Mouse (Mus musculus): ENCODE measurements around the gene Tstd2. TPM values are rescaled to one million over a fixed set of nuclear protein-coding genes. Genes with fewer than 3 reads are reported as not detected.
A peak's percentile ranks its signal among the peaks of the same experiment; 100 is the strongest.

Tstd2 gene
- polyA plus RNA-seq, 1 experiment, result 13.2 TPM

- Histone ChIP-seq H3K4me1 (ENCODE audit: control insufficient read depth, insufficient read depth, low read length) (no peaks in the 10 kb centered on the region), H3K4me3 (replicated peaks; ENCODE audit: extremely low read depth, low read depth, low read length) (no peak overlapping the region)
- no peak for DNase-seq
- TF ChIP-seq POLR2A (IDR thresholded peaks at IDR 0.05; ENCODE audit: borderline replicate concordance, extremely low read depth, low read depth, low read length) (no peak), CTCF (IDR thresholded peaks at IDR 0.05; ENCODE audit: insufficient read depth, low read length) (no peak)
- WGBS, result 35% methylated on average over 2 of the region's 2 CpGs
Observed at GRCm38 (mm10) chr4:46076892-46077291, 61.6 kb downstream of the Tstd2 start.

DNA sequence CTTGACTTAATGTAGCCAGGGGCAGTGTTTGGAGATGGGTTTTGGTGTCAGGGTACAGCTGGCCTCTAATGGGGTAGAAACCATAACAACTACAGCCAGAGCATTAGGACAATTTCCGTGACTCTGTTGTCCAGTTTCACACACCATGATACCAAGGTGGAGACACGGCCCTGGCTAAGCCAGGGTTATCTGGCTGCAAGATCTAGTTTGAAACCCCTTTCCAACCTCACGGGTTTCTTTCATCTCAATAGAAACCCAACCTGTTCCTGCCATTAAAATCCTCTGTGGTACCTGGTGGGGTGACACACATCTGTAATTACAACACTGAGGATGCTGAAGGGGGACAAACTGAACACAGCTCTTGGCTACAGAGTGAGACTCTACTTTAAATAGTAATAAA, 62.8 kb downstream of the Tstd2 start:
- Histone ChIP-seq H3K4me1 (ENCODE audit: control insufficient read depth, insufficient read depth, low read length) (no peaks in the 10 kb centered on the region), H3K4me3 (replicated peaks; ENCODE audit: extremely low read depth, low read depth, low read length) (no peak overlapping the region)
- WGBS, result 83% methylated on average over 3 of the region's 3 CpGs
- DNase-seq, result no peak
- TF ChIP-seq POLR2A (IDR thresholded peaks at IDR 0.05; ENCODE audit: borderline replicate concordance, extremely low read depth, low read depth, low read length) (no peak), CTCF (IDR thresholded peaks at IDR 0.05; ENCODE audit: insufficient read depth, low read length) (no peak)

DNA sequence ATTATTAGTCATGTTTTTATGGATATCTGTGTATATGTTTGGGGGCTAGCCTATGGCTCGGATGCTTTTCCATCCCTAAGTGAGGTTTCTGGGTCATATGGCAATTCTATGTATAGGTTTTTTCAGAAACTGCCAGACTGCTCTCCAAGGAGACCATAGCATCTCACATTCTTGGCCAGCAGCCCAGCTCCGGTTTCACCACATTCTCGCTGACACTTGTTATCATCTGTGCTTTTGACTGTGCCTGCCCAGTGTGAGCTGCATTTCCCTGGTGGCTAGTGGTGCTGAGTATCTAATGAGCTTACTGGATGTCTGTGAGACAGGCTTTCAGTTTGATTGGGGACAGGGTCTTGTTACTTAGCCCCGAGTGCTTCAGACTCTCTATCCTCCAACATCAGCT, 64.8 kb downstream of the Tstd2 start:
- TF ChIP-seq CTCF (IDR thresholded peaks at IDR 0.05; ENCODE audit: insufficient read depth, low read length) (no peak), POLR2A (IDR thresholded peaks at IDR 0.05; ENCODE audit: borderline replicate concordance, extremely low read depth, low read depth, low read length) (no peak)
- H3K4me3 ChIP-seq (replicated peaks; ENCODE audit: extremely low read depth, low read depth, low read length), result no peak overlapping the region
- no peak for DNase-seq
- H3K4me1 ChIP-seq (ENCODE audit: control insufficient read depth, insufficient read depth, low read length), result no peaks in the 10 kb centered on the region
- WGBS, result 49% methylated on average over 4 of the region's 4 CpGs

DNA sequence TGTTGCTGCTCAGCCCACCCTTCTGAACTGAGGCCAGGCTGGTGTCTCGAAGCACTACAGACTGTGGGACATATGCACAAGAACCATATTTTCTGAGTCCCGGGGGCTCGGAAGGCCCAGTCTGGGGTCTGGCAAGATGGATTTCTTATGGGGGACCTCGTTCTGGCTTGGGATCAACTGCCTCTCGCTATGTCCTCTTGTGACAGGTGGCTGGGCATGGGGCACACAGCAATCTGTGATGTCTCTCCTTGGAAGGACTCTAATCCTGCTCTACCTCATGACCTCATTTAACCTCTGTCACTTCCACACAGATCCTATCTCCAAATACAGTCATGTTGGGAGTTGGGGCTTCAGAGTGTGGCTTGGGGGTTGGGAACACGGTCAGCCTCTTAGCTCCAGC, 65.9 kb downstream of the Tstd2 start:
- H3K4me3 ChIP-seq (replicated peaks; ENCODE audit: extremely low read depth, low read depth, low read length), result no peak overlapping the region
- H3K4me1 ChIP-seq (ENCODE audit: control insufficient read depth, insufficient read depth, low read length), result no peaks in the 10 kb centered on the region
- 89% methylated on average over 6 of the region's 6 CpGs for WGBS
- no peak for DNase-seq
- TF ChIP-seq POLR2A (IDR thresholded peaks at IDR 0.05; ENCODE audit: borderline replicate concordance, extremely low read depth, low read depth, low read length) (no peak), CTCF (IDR thresholded peaks at IDR 0.05; ENCODE audit: insufficient read depth, low read length) (no peak)

DNA sequence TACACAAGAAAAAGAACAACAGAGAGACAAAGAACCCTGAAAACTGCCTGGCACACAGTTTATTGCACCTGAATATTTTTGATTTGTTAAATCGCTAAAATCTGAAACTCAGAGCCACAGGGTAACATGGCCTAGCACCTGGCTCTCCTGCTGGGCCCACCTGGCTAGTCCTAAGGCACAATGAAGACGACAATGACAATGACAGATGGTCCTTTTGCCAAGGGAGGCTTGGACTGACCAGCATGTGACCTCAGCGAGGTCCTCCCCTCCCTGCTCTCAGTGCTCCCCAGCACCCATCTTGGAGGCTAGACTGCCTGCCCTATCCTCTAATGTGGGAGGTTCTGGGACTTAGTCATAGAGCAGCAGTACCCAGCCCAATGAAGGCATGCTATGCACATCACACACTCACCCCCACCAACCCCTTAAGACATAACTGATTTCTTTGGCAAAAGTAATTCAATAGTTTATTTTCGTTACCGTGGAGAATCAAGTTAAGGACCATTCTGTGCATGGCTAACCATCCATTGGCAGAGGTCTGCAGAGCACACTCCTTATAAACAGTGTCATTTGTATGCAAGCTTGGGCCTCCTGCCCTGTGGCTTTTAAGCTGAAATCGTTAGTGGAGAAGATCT, 68.5 kb downstream of the Tstd2 start:
- TF ChIP-seq POLR2A (IDR thresholded peaks at IDR 0.05; ENCODE audit: borderline replicate concordance, extremely low read depth, low read depth, low read length) (no peak), CTCF (IDR thresholded peaks at IDR 0.05; ENCODE audit: insufficient read depth, low read length) (no peak)
- no peak for DNase-seq
- WGBS, result 68% methylated on average over 6 of the region's 6 CpGs
- H3K4me1 ChIP-seq (ENCODE audit: control insufficient read depth, insufficient read depth, low read length), result peaks cover 2% of the 10 kb centered on the region; the same call in 1 of the 2 replicates
- no peak overlapping the region for H3K4me3 ChIP-seq (replicated peaks; ENCODE audit: extremely low read depth, low read depth, low read length)

DNA sequence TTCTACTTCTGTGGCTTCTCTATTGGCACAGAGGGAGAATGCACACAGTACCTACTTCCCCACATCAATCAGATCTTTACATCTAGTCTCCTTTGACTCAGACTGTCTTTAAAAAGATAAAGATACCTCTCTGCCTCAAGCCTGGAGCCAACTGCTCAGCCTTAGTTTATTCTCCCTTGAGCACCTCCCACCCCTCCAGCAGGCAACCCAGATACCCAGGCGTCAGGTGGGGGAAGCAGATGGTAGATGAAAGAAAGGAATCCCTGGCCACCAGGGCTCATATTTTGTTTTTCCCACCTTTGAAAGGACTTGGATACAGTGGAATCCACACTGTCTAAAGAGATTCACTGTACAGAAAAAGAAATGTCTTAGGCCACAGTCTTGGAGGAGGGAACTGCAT, 69.9 kb downstream of the Tstd2 start:
- TF ChIP-seq CTCF (IDR thresholded peaks at IDR 0.05; ENCODE audit: insufficient read depth, low read length) (no peak), POLR2A (IDR thresholded peaks at IDR 0.05; ENCODE audit: borderline replicate concordance, extremely low read depth, low read depth, low read length) (no peak)
- WGBS, result 42% methylated on average over 1 of the region's 1 CpGs

GRCm38 (mm10) chr4:46068060-46068459, 70.4 kb downstream of the Tstd2 start:
- Histone ChIP-seq H3K4me3 (replicated peaks; ENCODE audit: extremely low read depth, low read depth, low read length) (no peak overlapping the region), H3K4me1 (ENCODE audit: control insufficient read depth, insufficient read depth, low read length) (peaks cover 2% of the 10 kb centered on the region)
- no peak for DNase-seq
- TF ChIP-seq POLR2A (IDR thresholded peaks at IDR 0.05; ENCODE audit: borderline replicate concordance, extremely low read depth, low read depth, low read length), result no peak
- TF ChIP-seq CTCF (IDR thresholded peaks at IDR 0.05; ENCODE audit: insufficient read depth, low read length), result no peak
- WGBS, result 43% methylated on average over 3 of the region's 3 CpGs

More for the DNA sequence above, 69.9 kb downstream of the Tstd2 start:
- H3K4me3 ChIP-seq (replicated peaks; ENCODE audit: extremely low read depth, low read depth, low read length), result no peak overlapping the region
- DNase-seq, result no peak
- H3K4me1 ChIP-seq (ENCODE audit: control insufficient read depth, insufficient read depth, low read length), result peaks cover 2% of the 10 kb centered on the region

GRCm38 (mm10) chr4:46065695-46066340, 72.7 kb downstream of the Tstd2 start:
- DNase-seq, result peak; percentile 60
- H3K4me1 ChIP-seq (ENCODE audit: control insufficient read depth, insufficient read depth, low read length), result peaks cover 2% of the 10 kb centered on the region
- 42% methylated on average over 8 of the region's 8 CpGs for WGBS
- no peak overlapping the region for H3K4me3 ChIP-seq (replicated peaks; ENCODE audit: extremely low read depth, low read depth, low read length)
- TF ChIP-seq CTCF (IDR thresholded peaks at IDR 0.05; ENCODE audit: insufficient read depth, low read length) (no peak), POLR2A (IDR thresholded peaks at IDR 0.05; ENCODE audit: borderline replicate concordance, extremely low read depth, low read depth, low read length) (peak; percentile 39; the same call in 1 of the 2 replicates)

- TF ChIP-seq CTCF (IDR thresholded peaks at IDR 0.05; ENCODE audit: insufficient read depth, low read length), result no peak
- TF ChIP-seq POLR2A (IDR thresholded peaks at IDR 0.05; ENCODE audit: borderline replicate concordance, extremely low read depth, low read depth, low read length), result no peak
- Histone ChIP-seq H3K4me3 (replicated peaks; ENCODE audit: extremely low read depth, low read depth, low read length) (no peak overlapping the region), H3K4me1 (ENCODE audit: control insufficient read depth, insufficient read depth, low read length) (peaks cover 2% of the 10 kb centered on the region)
- WGBS, result 57% methylated on average over 3 of the region's 3 CpGs
- peak; percentile 72 for DNase-seq
Observed at GRCm38 (mm10) chr4:46064961-46065360, 73.5 kb downstream of the Tstd2 start.

Other genes starting within 250 kb of the Tstd2 start
- 1.4 and 2.4 TPM in 2 replicates for gene Ccdc180, start 248.4 kb downstream of the Tstd2 start, polyA plus RNA-seq (2012; rRNA removed)
- 12.6 and 19.1 TPM in 2 replicates for gene Tdrd7, start 173.4 kb downstream of the Tstd2 start, polyA plus RNA-seq (2012; rRNA removed)
- 17.1 and 22.3 TPM in 2 replicates for gene Tmod1, start 99.8 kb downstream of the Tstd2 start, polyA plus RNA-seq (2012; rRNA removed)
- 11.6 and 19.3 TPM in 2 replicates for gene Ncbp1, start 81 bp downstream of the Tstd2 start, polyA plus RNA-seq (2012; rRNA removed)
- gene Xpa, start 57.6 kb upstream of the Tstd2 start, polyA plus RNA-seq (2012; rRNA removed), result 21.2 and 33.3 TPM in 2 replicates
- 1.6 TPM in 1 of 2 replicates, not detected in the other for gene Foxe1, start 204.9 kb upstream of the Tstd2 start, polyA plus RNA-seq (2012; rRNA removed)